Mouse (Mus musculus) forebrain, embryonic 13.5 days (tissue): ENCODE measurements at regions not wholly inside any gene's neighbourhood (a gene's known extent, or its start where the extent isn't known, plus 50 kb on each side); places are given as distances from the start of the nearest gene placed in this dataset.
"Not testable (repeated sequence)": the region's sequence is repeated elsewhere in the genome, so short reads cannot be mapped to it uniquely, and the experiment has no call there.

Experiments
- ATAC-seq: fragments of 200-750 bp; cut with Nextera tagmentation; 2 replicates; pipeline ENCODE4 v1.8.0; 2017
- H3K27ac ChIP-seq: fragments of 300-500 bp; sonication (generic); 2 replicates; pipeline ENCODE4 v1.5.1; 2015; ENCODE audit warnings: inconsistent platforms, mild to moderate bottlenecking, moderate library complexity
- H3K27me3 ChIP-seq: fragments of 300-500 bp; sonication (generic); 2 replicates; pipeline ENCODE4 v1.6.1; 2015; ENCODE audit warnings: mild to moderate bottlenecking, inconsistent platforms
- H3K36me3 ChIP-seq: fragments of 300-500 bp; sonication (generic); 2 replicates; pipeline ENCODE4 v1.6.1; 2015; ENCODE audit warnings: mild to moderate bottlenecking, inconsistent platforms; ENCODE audit not compliant: poor library complexity, severe bottlenecking
- H3K4me1 ChIP-seq: fragments of 300-500 bp; sonication (generic); 2 replicates; pipeline ENCODE4 v1.6.1; 2015; ENCODE audit warnings: inconsistent platforms
- H3K4me2 ChIP-seq: fragments of 300-500 bp; sonication (generic); 2 replicates; pipeline ENCODE4 v1.6.1; 2015; ENCODE audit warnings: inconsistent platforms, mild to moderate bottlenecking, moderate library complexity
- H3K4me3 ChIP-seq: fragments of 300-500 bp; sonication (generic); 2 replicates; pipeline ENCODE4 v1.5.1; 2015; ENCODE audit warnings: mild to moderate bottlenecking, inconsistent platforms
- H3K9ac ChIP-seq: fragments of 300-500 bp; sonication (generic); 2 replicates; pipeline ENCODE4 v1.6.1; 2015; ENCODE audit warnings: mild to moderate bottlenecking, inconsistent platforms
- H3K9me3 ChIP-seq: fragments of 300-500 bp; sonication (generic); replicated peaks from 2 replicates; pipeline ENCODE4 v1.6.1; 2016; ENCODE audit warnings: inconsistent platforms
- WGBS: fragments of 180-500 bp; shearing (Covaris S2); methylation state at CpG from one replicate; pipeline ENCODE4 v1.1.7; 2015; 5-methylcytosine and 5-hydroxymethylcytosine counted together

DNA sequence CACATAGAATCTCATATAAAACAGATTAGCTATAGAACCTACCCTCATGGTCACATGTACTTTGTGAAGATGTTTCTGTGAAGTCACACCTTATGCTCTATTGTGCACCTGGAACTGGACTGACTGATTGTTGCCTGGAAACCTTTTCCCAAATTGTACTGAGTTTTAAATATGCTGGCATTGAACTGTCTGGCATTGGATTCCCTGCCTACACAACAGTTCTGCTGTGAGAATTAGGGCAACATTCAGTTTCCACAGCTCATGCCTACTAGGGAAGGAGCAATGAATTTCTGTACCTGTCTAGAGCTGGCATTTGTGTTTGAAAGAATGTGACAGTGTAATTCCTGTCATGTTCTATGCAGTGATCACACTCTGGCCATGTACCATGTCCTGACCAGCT is 60.4 kb upstream of the Poc5 start:
- H3K27ac ChIP-seq: no peak overlapping the region
- H3K9ac ChIP-seq: no peak overlapping the region
- no peaks in the 10 kb centered on the region for H3K36me3 ChIP-seq
- peaks cover 6% of the 10 kb centered on the region for H3K4me1 ChIP-seq
- ATAC-seq: no peak
- no peaks in the 10 kb centered on the region for H3K9me3 ChIP-seq
- no peaks in the 10 kb centered on the region for H3K27me3 ChIP-seq
- no peak overlapping the region for H3K4me2 ChIP-seq
- no peak overlapping the region for H3K4me3 ChIP-seq

DNA sequence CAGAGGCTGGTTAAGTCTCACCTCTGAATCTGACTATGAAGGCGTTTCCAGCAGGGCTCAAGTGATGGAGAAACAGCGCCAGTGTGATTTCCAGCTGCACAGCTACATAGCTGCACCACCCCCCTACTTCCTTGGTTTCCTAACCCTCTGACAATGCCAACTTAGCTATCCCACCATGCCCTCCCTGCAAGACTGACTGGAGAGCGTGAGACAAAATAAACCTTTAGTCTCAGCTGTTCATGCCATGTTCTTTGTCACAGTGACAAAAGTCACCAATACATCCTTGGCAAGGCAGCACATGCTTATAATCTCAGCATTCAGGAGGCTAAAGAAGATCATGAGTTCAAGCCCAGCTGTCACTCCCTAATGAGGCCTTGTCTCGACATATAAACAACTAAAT is 63.5 kb upstream of the Poc5 start:
- Histone ChIP-seq H3K4me3 (no peak overlapping the region), H3K27ac (no peak overlapping the region), H3K36me3 (no peaks in the 10 kb centered on the region), H3K4me2 (no peak overlapping the region), H3K9me3 (no peaks in the 10 kb centered on the region), H3K9ac (no peak overlapping the region), H3K4me1 (peaks cover 6% of the 10 kb centered on the region), H3K27me3 (no peaks in the 10 kb centered on the region)
- ATAC-seq: peak; percentile 84
- WGBS: 31% methylated on average over 4 of the region's 4 CpGs

DNA sequence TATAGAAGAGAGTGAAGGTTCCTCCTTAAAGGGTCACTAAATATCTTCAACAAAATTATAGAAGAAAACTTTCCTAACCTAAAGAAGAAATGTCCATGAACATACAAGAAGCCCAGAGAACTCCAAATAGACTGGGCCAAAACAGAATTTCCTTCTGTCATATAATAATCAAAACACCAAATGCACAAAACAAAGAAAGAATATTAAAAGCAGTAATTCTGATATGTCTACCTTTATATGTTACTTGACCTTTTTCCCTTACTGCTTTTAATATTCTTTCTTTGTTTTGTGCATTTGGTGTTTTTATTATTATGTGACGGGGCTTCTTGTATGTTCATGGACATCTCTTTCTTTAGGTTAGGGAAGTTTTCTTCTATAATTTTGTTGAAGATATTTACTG is 70.9 kb upstream of the Poc5 start:
- H3K27me3 ChIP-seq, H3K27ac ChIP-seq, H3K4me1 ChIP-seq, H3K9ac ChIP-seq, H3K4me2 ChIP-seq, H3K4me3 ChIP-seq, ATAC-seq, H3K9me3 ChIP-seq, H3K36me3 ChIP-seq: not testable (repeated sequence)
- 93% methylated on average over 1 of the region's 1 CpGs for WGBS

DNA sequence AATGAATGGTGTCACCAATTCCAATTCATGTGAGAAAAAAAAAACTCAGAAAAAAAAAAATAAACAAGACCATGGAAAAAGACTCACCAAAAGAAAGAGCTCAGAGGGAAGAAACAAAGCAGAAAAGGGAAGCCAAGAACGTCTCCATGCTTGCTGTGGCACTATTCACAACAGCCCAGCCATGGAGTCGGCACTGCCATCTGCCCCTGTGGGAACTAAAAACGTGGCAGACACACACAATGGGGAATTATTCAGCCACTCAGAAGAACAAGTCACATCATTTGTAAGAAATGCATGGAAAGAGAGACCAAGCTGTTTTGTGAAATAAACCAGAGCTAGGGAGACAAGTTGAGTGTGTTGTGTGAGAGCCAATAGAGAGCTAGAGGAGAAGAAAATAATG is 74.9 kb upstream of the Poc5 start:
- Histone ChIP-seq H3K9ac (no peak overlapping the region), H3K27ac (no peak overlapping the region), H3K27me3 (no peaks in the 10 kb centered on the region), H3K4me2 (no peak overlapping the region), H3K4me3 (no peak overlapping the region), H3K9me3 (no peaks in the 10 kb centered on the region), H3K4me1 (no peaks in the 10 kb centered on the region), H3K36me3 (no peaks in the 10 kb centered on the region)
- 18% methylated on average over 3 of the region's 3 CpGs for WGBS
- ATAC-seq: peak; percentile 68

DNA sequence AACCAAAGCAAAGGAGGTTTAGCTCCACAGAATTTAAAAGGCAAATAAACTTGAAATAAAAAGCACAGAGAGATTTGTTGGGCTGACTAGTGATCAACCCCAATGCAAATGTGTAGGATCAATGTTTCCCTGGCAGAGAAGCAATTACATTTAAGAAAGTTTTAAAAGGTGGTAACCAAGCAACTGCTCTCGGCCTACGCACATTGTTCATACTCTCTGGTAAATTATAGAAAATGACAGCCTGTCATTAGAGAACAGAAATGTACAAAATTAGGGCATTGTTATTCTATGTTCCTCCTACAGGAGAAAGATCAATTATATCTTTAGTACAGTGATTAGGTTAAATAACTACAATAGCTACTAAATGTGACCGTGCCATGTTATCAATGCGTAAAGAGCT is 85.6 kb upstream of the Poc5 start:
- Histone ChIP-seq H3K27ac (no peak overlapping the region), H3K4me1 (no peaks in the 10 kb centered on the region), H3K27me3 (no peaks in the 10 kb centered on the region), H3K36me3 (no peaks in the 10 kb centered on the region), H3K9ac (no peak overlapping the region), H3K4me2 (no peak overlapping the region), H3K9me3 (peaks cover 4% of the 10 kb centered on the region; the same call in 1 of the 2 replicates), H3K4me3 (no peak overlapping the region)
- WGBS: 81% methylated on average over 4 of the region's 4 CpGs
- no peak; the same call in 1 of the 2 replicates for ATAC-seq

DNA sequence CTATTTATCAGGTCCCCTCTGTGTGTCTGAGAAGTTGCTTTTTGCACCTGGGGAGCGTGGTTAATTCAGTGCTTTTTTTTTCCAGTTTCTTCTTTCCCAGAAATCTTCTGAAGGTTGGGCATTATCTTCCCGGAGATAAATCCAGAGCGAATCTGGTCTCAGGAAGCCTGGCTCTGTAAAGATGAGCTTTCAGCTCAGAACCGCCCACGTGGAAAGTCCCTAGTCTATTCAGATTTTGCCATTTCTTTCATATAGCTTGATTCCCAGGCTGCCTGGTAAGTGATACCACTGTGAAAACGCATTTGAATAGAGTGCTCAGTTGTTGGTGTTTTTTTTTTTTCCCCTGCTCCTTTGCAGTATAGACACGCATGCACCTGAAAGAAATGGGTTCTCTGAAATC is 100.3 kb upstream of the Poc5 start:
- no peaks in the 10 kb centered on the region for H3K9me3 ChIP-seq
- H3K36me3 ChIP-seq: no peaks in the 10 kb centered on the region
- H3K4me2 ChIP-seq: no peak overlapping the region
- H3K9ac ChIP-seq: no peak overlapping the region
- no peaks in the 10 kb centered on the region for H3K27me3 ChIP-seq
- H3K27ac ChIP-seq: no peak overlapping the region
- WGBS: 34% methylated on average over 7 of the region's 7 CpGs
- ATAC-seq: no peak
- H3K4me1 ChIP-seq: no peaks in the 10 kb centered on the region; the same call in 1 of the 2 replicates
- H3K4me3 ChIP-seq: no peak overlapping the region

DNA sequence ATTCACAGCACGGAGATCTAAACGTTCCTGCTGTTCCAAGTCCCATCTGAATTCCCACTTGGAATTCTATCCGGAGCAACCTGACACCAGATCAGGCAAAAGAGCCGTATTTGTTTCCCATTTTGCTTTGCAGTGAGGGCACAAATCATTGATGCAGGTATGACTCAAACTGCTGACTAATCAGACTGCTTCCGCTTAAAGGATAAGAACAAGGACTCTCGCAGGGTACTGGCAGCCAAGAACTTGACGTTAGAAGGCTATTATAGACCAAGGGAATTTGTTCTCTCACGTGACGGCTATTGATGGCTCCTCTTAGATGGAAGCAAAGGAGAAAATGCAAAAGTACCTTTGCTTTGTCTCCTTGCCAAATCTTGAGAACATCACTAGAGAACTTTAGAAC is 118.1 kb upstream of the Poc5 start:
- H3K9ac ChIP-seq: no peak overlapping the region
- 75% methylated on average over 9 of the region's 9 CpGs for WGBS
- H3K4me3 ChIP-seq: no peak overlapping the region
- no peak overlapping the region for H3K27ac ChIP-seq
- no peaks in the 10 kb centered on the region for H3K27me3 ChIP-seq
- H3K4me1 ChIP-seq: no peaks in the 10 kb centered on the region
- H3K9me3 ChIP-seq: no peaks in the 10 kb centered on the region
- ATAC-seq: no peak
- H3K36me3 ChIP-seq: no peaks in the 10 kb centered on the region
- H3K4me2 ChIP-seq: no peak overlapping the region

DNA sequence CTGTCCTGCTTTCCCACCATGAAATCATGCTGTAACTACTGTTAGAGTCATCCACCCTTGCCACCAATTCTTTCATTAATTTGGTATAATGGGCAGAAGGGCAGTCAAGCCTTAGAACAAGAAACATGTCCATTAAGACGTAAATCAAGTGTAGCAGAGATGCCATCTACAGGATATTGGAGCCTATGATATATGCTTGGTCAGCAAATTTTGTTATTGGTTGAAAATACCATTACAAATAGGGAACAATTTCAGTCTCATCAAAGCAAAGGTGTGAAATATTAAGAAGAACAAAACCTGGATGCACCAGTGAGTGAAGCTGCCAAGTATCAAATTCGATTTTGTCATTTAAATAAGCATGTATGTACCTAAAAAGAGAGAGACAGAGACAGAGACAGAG is 123.6 kb upstream of the Sv2c start:
- H3K4me1 ChIP-seq: no peaks in the 10 kb centered on the region
- no peak for ATAC-seq
- no peaks in the 10 kb centered on the region for H3K27me3 ChIP-seq
- H3K9me3 ChIP-seq: no peaks in the 10 kb centered on the region
- no peak overlapping the region for H3K27ac ChIP-seq
- no peaks in the 10 kb centered on the region for H3K36me3 ChIP-seq
- no peak overlapping the region for H3K4me2 ChIP-seq
- WGBS: 72% methylated on average over 2 of the region's 2 CpGs
- no peak overlapping the region for H3K9ac ChIP-seq
- H3K4me3 ChIP-seq: no peak overlapping the region

DNA sequence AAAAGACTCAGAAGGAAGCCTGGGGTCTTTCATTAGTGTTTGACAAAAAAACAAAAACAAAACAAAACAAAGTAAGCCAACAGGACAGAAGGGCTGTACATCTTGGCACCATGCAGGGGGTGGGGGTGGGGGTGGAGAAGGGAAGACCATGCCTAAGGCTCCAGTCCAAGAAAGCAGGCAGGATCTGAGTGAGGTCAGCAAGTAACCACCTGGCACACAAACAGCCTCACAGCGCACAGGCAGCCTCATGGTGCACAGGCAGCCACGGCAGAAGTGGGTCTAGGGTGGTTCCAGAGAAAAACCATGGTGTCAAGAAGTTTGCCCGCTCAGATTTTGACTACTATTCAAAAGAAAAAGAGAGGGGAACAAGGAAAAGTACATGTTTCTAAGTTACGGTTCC is 122.0 kb upstream of the Sv2c start:
- Histone ChIP-seq H3K27ac (no peak overlapping the region), H3K27me3 (no peaks in the 10 kb centered on the region), H3K36me3 (no peaks in the 10 kb centered on the region), H3K4me1 (no peaks in the 10 kb centered on the region), H3K9ac (no peak overlapping the region), H3K4me3 (no peak overlapping the region), H3K9me3 (no peaks in the 10 kb centered on the region), H3K4me2 (no peak overlapping the region)
- whole genome bisulfite sequencing: 82% methylated on average over 4 of the region's 4 CpGs
- ATAC-seq: no peak

DNA sequence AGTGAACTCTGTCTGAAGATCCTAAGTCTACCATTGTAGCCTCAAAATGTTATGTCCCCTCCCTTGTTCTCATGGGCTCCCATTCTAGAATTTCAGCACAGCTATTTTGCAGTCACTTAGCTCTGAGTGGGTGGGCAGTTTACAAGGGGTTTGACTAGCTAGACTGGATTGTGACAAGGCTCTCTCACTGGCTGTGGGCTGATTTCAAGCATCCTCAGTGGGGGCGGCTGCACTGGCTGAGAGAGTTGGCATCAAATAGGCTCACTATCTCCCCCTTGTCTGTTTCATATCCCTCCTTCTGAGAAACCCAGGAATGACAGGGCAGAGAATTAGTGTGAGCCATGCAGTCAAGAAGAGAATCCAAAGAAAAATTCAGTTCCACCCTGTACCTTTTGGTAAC is 88.4 kb upstream of the Sv2c start:
- Histone ChIP-seq H3K27me3 (no peaks in the 10 kb centered on the region), H3K4me3 (no peak overlapping the region), H3K9ac (no peak overlapping the region), H3K4me1 (no peaks in the 10 kb centered on the region), H3K27ac (no peak overlapping the region), H3K36me3 (no peaks in the 10 kb centered on the region), H3K4me2 (no peak overlapping the region), H3K9me3 (no peaks in the 10 kb centered on the region)
- WGBS: 80% methylated on average over 1 of the region's 1 CpGs
- ATAC-seq: no peak

DNA sequence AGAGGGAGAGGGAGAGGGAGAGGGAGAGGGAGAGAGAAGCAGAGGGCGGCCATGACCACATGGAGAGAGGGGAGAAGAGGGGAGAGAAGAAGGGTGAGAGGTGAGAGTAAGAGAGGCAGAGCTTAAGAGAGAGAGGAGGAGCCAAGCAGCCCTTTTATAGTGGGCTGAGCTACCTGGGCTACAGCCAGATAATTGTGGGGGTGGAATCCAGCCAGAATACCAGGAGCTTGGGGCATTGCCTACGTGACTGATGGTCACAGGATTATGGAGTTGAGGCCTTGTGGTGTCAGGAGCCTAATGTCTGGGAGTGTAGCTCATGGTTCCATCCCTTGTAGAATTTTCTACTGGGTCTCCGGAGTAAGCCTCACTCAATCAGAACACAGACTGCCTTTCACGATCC is 83.1 kb upstream of the Sv2c start:
- Histone ChIP-seq H3K9ac (no peak overlapping the region), H3K9me3 (no peaks in the 10 kb centered on the region), H3K27me3 (no peaks in the 10 kb centered on the region), H3K36me3 (no peaks in the 10 kb centered on the region), H3K4me1 (no peaks in the 10 kb centered on the region), H3K27ac (no peak overlapping the region), H3K4me3 (no peak overlapping the region), H3K4me2 (no peak overlapping the region)
- no peak for ATAC-seq
- WGBS: 91% methylated on average over 4 of the region's 4 CpGs

DNA sequence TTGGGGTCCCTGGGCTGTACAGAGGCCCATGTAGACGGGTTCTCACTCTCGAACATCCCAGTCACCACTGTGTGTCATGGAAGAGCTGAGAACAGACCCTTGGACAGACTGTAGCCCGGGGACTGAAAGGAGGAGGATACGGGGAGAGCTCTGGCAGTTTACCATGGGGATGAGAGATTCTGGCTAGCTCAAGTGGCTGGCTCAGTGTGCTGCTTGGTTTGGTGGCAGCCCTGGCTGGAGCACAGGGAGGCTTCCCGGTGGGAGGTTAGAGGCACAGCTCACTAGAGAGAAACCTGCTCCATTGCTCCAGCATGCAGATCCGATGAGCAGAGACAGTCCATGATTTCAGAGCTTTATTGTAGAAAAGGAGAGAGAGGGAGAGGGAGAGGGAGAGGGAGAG is 82.7 kb upstream of the Sv2c start:
- H3K27me3 ChIP-seq: no peaks in the 10 kb centered on the region
- H3K9ac ChIP-seq: no peak overlapping the region
- no peaks in the 10 kb centered on the region for H3K9me3 ChIP-seq
- WGBS: 72% methylated on average over 6 of the region's 6 CpGs
- H3K4me3 ChIP-seq: no peak overlapping the region
- H3K27ac ChIP-seq: no peak overlapping the region
- no peaks in the 10 kb centered on the region for H3K36me3 ChIP-seq
- no peaks in the 10 kb centered on the region for H3K4me1 ChIP-seq
- no peak for ATAC-seq
- H3K4me2 ChIP-seq: no peak overlapping the region

DNA sequence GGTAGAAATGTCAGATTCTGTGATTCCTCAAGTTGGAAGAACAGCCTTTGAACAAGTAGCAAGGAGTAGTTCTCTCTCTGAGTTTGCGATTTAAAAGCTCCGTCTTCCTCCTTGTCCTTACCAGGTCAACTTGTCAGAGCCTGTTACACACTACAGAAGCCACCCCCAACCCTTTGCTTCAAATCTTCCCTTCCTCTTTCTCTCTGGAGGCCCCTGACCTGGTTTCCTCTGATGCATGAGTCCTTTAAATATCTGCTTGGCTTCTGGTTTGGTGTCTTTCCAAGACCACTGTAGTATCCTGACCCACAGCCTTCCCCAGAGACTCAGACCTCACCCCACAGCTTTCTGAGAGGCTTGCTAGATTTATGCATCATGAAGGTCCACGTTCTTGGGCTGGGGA is 73.7 kb upstream of the Sv2c start:
- H3K4me1 ChIP-seq: no peaks in the 10 kb centered on the region
- no peak overlapping the region for H3K27ac ChIP-seq
- H3K4me3 ChIP-seq: no peak overlapping the region
- no peaks in the 10 kb centered on the region for H3K27me3 ChIP-seq
- 85% methylated on average over 3 of the region's 3 CpGs for WGBS
- H3K9me3 ChIP-seq: no peaks in the 10 kb centered on the region
- H3K4me2 ChIP-seq: no peak overlapping the region
- no peaks in the 10 kb centered on the region for H3K36me3 ChIP-seq
- no peak overlapping the region for H3K9ac ChIP-seq
- ATAC-seq: no peak
